Mouse (Mus musculus) liver, embryonic 14.5 days (tissue): ENCODE data around the gene Zbtb3.

Source experiments
- CTCF ChIP-seq: IDR thresholded peaks from 2 replicates; pipeline ENCODE4 v1.5.1; 2016; ENCODE audit warnings: antibody characterized with exemption, low read depth, control low read depth
- EP300 ChIP-seq: IDR thresholded peaks from 2 replicates; pipeline ENCODE4 v1.6.1; 2016; ENCODE audit warnings: antibody characterized with exemption, low read depth

DNA sequence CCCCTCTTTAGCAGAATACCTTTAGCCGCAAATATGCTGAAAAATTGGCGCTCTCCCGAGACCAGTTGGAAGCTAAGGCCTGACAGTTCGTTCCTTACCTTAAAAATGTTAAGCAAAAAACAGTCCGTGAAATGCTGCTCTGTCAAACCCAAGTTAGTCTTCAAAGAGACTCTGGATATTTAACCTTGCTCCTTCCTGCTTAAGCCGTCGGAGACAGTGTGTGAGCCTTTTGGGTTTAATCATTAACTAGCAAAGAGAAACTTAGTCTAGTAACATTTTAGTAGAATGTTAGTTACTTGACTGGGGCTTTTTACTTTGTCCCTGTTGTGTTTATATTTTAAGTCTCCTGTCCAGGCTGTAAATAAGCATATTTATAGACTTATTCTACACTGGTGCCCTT is 18.8 kb downstream of the Zbtb3 start:
- TF ChIP-seq EP300, result no peak
- TF ChIP-seq CTCF, result no peak
